Mouse (Mus musculus): ENCODE data around the gene Tbce. TPM values are rescaled to one million over a fixed set of nuclear protein-coding genes. Genes with fewer than 3 reads are reported as not detected.
A peak's percentile ranks its signal among the peaks of the same experiment; 100 is the strongest.

The Tbce gene
- total RNA-seq (2021) = 10 to 100 TPM; 12.9 to 15.1 TPM
- long read RNA-seq, experiment 1, transcript Tbce-201 (17 exons, 1,844 nt) = major isoform, 6 of 10 reads
- long read RNA-seq, experiment 1, partial matches to known transcripts = 1 of 10 reads
- long read RNA-seq, experiment 1, other reads (novel, unspliced or antisense) = 1 of 10 reads
- long read RNA-seq, experiment 2, transcript Tbce-201 (17 exons, 1,844 nt) = major isoform, 10 of 13 reads
- long read RNA-seq, experiment 2, partial matches to known transcripts = 1 of 13 reads
- long read RNA-seq, experiment 2, other reads (novel, unspliced or antisense) = 2 of 13 reads

DNA sequence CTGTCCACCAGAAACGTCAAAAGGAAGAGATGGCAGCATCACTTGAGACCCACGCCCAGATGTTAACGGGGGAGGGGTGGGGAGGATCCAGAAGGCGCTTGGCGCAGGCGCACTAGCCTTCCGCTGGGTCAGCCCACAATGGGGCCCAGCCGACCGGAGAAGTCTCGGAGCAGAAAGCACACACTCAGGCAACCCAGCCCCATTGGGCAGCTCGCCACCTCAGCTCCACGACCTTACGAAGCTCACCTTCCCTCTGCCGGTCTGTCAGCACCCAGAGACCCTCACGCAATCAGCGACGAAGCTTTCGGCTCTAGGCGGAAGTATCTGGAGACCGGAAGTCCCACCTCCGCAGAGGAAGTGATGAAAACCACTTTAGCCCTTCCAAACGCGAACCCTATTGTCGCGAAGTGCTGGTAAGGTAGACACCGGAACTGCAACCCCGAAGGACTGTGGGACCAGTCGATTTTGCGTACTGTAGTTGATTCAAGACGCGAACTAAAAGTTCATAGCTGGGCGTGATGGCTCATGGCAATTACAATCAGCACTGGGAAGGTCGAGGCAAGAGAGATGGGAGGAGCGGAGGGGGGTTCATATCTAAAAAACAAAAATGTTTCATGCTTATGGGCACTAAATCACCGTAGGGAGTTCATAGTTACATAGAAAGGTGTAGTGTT is at the start of gene Tbce:
Gene Tbce, minus strand, starts transcription at position 347 of the 674 bp plus-strand sequence.
- DNase-seq = peak; percentile 85 to 91
- intact Hi-C loops (cut with DNase I) = no loop called here

DNA sequence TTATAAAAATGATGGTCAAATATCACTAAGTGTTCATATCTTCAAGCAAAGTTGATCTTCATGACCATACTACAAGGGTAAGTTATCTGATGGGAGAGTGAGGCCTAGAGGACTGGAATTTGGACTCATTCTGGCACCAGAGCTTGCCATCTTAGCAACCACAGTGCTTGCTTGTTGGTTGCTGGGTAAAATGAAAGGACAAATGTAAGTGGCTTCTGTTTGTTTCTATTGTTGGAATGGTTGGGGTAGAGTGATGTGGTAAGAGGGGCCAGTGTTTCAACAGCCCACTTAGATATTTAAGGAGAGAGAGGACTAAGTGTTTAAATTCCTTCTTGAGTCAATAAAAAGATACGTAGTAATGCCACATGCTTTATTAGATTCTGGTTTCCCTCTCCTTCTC is 49.2 kb upstream of the Tbce start:
- no peak for DNase-seq
- intact Hi-C loops (cut with DNase I) = no loop called here

DNA sequence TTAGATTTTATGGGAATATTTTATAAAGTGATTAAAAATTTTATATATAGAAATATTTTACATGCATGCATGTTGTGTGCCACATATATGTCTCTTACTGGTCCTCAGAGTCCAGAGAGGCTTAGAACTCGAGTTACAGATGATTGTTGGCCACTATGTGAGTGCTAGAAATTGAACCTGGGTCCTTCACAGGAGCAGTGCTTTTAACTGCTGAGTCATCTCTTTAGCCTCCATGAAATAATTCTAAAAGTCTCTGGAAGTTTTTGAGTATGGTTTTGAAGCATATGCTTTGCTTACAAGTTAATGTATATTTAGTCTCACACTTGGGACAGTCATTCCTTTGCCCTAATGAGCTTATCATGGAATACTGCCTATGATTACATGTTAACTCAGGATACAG is 35.9 kb upstream of the Tbce start:
- DNase-seq = no peak
- intact Hi-C loops (cut with DNase I) = no loop called here

DNA sequence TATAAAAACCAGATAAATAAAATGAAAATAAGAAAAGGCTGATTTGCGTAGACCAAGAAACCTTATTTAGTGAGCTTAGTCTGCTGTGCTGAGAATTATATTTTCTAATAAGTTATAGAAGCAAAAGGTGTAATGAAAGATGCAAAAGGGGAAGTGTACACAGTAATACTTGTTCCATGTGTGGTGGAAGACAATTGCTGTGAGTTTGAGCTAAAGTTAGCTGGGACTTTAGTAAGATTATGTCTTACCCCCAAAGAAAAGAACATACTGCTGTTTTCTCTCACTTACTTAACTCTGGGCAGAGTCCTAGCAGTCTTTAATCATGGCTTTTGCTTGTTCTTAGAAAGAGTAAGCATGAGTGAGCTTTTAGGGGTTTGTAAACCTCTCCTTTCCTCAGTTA is 34.9 kb upstream of the Tbce start:
- DNase-seq = no peak
- intact Hi-C loops (cut with DNase I) = no loop called here

DNA sequence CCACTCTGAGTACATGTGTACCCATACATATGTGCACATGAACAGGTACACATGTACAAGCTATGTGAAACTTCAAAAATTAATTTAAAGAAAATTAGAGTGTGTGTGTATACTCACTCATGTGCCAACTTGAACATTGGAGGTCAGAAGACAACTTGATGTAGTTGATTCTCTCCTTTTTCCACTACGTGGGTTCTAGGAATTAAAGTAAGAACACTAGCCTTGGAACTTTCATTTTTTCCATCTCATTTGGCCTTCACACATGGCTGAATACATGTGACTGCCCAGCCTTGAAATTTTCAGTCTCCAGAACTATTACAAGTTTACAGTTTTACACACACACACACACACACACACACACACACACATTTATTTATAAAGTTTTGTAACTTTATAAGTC is 29.9 kb upstream of the Tbce start:
- no peak for DNase-seq
- intact Hi-C loops (cut with DNase I) = loop anchor here (10.0 kb wide), 1 partner anchor 184 kb away; no protein-coding TSS in a partner anchor

DNA sequence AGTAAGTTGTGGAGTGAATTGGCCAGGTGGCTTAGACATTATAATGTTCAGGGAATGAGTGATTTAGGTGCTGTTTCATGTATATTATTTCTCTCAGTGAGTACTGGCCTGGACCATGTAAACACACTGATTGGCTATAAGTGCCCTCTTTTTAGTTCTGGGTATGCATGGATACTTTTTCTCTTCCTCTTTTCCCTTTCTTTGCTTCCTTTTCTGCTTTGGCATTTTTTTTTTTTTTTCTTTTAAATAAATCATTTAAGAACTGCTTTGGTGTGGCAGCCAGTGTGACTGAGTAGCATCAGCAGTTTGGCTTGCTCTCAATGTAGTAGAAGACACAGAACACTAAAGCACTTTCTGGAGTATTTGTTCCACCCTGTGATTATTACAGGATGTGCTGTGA is 28.6 kb upstream of the Tbce start:
- DNase-seq = no peak
- intact Hi-C loops (cut with DNase I) = loop anchor here (10.0 kb wide), 1 partner anchor 183 kb away; no protein-coding TSS in a partner anchor

DNA sequence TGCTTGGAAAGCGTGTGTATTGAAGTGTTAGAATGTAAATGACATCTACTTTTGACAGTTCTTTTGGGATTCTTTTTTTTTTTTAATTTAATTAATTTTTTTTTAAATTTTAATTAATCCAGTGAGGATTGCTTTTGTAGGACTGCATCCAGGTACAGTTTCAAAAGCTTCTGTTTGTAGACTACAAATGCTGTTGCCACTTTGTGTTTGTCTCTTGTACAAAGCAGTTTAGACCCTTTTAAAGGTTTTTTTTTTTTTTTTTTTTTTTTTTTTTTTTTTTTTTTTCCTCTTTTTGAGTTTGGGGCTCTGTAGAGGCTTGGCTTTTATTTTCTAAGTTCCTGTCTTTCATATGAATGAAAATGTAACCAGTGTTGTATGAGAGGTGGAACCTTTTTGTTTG is 26.3 kb upstream of the Tbce start:
- intact Hi-C loops (cut with DNase I) = loop anchor here (10.0 kb wide), 1 partner anchor 181 kb away; no protein-coding TSS in a partner anchor
- no peak for DNase-seq

DNA sequence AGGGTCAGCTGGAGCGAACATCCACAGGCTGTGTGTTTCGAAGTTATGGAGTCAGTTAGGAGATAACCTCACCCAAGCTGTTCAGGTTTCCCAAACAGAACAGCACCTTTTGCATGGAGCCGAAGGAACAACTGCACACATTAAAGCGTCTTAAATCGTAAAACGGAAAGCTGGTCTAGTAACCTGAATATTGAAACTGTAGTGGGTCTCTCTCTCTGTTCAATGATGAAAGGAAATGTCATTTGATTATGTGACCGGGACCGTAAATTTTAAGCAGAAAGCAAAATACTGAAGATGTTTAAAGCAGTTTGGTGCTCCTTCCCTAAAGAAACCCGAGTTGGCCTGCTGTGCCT is 25.6 kb upstream of the Tbce start:
- DNase-seq = no peak
- intact Hi-C loops (cut with DNase I) = loop anchor here (10.0 kb wide), 1 partner anchor 180 kb away; no protein-coding TSS in a partner anchor

DNA sequence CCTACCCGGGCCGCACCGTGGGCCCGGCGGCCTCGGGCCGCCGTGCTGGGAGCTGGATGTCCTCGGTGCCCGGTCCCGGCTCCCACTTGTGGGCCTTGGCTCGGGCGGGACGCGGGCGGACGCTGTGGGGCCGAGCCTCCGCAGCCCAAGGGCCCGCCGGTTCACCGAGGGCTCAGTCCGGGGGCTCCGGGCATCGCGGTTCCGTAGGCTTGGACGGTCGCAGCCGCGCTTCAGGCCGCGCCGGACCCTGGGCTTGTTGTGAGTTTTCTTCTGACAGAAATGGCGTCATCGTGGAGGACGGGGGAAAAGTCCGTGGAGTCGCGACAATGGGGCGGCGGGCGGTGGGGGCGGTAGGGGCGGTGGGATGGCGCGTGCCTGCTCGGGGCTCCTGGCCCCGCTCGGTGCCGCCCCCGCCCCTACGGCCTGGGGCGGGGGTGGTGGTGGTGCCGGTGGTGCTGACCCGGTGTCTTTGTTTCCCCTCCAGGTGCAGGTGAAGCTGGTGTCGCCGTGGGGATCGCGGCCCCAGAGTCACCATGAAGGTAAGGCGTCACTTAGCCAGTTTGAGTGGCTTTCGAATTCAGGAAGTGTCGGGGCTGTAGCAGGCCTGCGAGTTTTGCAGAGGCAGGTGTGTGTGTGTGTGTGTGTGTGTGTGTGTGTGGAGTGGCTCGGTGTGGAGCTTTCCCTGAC is 25.0 kb upstream of the Tbce start:
- intact Hi-C loops (cut with DNase I) = loop anchor here (5.0 to 10.0 kb wide), 3 partner anchors 103 to 180 kb away; partner anchors contain the start of gene B3galnt2
- DNase-seq = peak; percentile 6 to 21

DNA sequence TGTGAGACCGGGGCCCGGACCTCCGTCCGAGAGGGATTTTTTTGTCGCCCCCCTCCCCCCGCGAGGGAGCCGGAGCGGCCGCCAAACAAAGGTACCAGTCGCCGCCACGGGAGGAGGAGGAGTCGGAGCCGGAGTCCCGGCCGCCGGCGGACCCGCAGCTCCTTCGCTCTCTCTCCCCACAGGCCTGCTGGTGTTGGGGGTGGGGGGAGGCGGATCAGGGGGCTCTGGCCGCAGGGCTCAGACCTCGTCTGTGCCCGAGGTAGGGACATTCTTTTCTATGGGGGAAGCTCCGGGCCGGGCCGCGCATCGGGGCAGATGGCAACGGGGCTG is 24.5 kb upstream of the Tbce start:
- DNase-seq = no peak
- intact Hi-C loops (cut with DNase I) = loop anchor here (5.0 to 10.0 kb wide), 3 partner anchors 103 to 179 kb away; partner anchors contain the start of gene B3galnt2

DNA sequence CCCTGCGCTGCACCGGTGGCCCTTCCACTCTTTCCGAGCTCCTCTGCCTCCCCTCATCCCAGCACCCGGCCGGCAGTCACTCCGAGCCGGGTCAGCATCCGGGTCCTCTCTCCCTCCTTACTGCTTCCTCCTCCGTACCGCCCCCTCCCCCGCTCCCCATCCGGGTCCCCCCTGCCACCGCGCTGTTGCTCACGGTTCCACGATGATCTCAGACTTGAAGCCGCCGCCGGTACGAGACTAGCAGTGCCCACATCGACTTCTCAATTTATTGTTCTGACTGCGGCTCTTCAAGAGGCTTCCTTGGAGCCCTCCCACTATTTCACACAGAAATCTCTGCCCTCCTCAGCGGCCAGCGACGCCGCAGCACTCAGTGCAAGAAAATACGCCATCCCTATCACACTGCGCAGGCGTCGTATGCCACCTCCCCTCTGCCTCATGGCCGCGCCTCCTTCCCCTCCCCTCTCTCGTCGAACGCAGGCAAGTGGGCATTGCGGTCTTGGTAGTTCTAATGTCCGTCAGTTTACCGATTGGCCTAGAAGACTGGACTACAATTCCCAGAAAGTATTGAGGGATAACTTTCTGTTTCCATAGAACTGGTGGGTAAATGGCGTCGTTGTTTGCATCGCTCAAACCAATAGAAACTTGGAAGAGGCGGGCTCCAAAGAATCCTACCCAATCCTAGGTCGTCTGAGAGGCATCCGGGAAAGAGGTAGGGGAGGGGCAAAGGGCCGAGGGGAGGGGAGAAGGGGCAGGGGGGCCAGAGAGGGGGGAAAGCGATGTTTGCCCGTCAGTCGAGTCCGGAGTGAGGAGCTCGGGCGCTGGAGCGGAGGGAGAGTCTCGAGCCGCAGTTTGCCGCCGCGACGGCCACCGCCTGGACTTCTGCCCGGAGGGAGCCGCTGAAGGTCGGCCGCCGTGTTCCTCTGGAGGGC is 23.8 kb upstream of the Tbce start, which contains the start of the genes Arid4b and Ggps1:
Gene Arid4b, plus strand, starts transcription at position 220 of the 929 bp plus-strand sequence.
Gene Ggps1, minus strand, starts transcription at position 476 of the 929 bp plus-strand sequence.
- intact Hi-C loops (cut with DNase I) = loop anchor here (5.0 to 10.0 kb wide), 3 partner anchors 104 to 178 kb away; partner anchors contain the start of gene B3galnt2
- peak; percentile 91 to 94 for DNase-seq

DNA sequence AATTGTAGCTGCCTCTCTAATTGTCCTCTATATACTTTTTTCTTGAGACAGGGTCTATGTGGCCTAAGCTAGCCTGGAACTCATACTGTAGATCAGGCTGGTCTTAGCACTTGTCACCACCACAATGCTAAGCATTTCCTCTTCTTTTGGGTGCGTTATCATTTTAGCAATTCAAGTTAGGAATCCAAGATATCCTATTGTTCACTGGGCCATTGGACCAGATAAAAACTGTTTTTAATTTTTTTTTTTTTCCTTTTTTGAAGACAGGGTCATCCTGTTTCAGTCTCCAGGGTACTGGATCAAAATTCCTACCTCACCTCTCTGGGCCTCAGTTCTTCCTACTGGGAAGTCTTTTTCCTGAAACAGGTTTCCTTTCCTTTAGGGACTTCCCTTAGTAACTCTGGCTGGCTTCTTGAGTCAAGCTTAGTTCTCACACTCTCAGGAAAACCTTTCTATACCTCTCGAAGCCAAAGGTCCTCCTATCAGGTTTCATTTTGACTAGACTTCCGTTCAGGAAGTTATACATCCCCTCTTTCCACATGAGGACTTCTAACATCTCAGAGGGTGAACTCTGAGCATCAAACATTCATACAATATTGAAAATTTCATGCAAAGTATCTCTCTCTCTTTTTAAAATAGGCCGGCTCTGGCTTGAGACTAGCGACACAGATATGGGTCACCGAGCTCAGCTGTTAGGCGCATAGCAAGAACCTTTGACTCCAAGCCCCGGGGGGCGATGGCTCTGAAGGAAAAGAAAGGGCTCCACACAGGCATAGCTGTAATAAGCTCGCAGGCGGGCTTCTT is 23.0 kb upstream of the Tbce start:
- no peak for DNase-seq
- intact Hi-C loops (cut with DNase I) = loop anchor here (5.0 to 10.0 kb wide), 3 partner anchors 105 to 178 kb away; partner anchors contain the start of gene B3galnt2

DNA sequence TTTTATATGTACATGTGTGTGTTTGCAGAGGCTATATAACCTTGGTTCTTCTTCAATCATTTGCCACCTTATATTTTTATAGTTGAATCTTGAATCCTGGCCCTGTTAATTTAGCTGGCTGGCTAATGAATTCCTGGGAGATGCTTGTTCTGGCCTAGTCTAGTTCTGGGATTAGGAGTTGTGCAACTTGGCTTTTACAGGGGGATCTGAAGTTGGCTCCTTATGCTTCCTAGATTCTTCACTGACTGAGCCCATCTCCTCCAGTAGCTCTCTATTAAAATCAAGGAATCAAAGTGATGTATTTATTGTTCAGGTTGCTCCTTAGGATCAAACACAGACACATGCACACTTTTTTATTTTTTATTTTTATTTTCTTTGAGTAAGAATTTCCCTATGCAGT is 20.1 kb upstream of the Tbce start:
- no peak for DNase-seq
- intact Hi-C loops (cut with DNase I) = no loop called here

DNA sequence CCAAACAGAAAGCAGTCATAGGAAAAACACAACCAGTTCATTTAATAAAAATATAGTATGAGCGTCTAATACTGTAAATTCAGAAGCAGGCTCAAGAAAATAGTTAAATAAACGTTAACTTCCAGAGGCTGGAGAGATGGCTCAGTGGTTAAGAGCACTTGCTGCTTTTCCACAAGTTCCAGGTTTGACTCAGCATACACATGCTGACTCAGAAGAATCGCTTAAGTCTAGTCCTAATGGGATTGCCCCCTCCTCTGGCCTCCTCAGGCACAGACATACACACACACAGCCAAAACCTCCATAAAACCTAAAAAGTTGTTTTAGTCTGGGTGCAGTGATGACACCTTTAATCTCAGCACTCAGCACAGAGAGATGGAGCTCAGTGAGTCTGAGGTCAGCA is 17.4 kb upstream of the Tbce start:
- DNase-seq = no peak
- intact Hi-C loops (cut with DNase I) = no loop called here

DNA sequence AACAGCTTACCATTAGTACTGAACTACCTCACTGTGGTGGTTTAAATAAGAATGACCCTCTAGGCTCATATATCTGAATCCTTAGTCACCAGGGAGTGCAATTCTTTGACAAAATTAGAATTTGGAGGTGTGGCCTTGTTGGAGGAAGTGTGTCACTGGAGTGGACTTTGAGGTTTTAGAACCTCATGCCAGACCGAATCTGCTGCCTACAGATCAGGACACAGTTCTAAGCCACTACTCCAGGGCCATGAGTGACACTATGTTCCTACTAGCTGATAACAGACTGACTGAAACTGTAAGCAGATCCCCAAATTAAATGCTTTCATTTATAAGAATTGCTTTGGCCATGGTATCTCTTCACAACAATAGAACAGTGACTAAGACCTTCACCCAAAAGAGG is 10.4 kb upstream of the Tbce start:
- intact Hi-C loops (cut with DNase I) = no loop called here
- DNase-seq = no peak

DNA sequence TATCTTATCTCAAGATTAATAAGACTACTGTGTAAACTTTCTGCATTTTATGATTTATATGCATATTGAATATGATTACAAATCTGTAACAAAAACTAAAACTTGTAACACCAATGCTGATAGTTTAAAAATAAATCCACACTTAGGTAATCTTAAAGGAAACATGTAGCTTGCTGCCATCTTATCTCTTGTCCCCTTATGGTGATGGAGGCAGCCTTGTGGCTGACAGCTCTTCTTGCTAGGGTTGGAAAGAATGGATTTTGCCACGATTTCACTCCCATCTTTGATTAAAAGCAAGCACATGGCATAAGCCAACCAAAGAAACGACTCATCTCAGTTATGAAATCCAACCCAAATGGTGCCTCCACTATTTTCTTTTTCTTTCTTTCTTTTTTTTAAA is 5.1 kb upstream of the Tbce start:
- intact Hi-C loops (cut with DNase I) = no loop called here
- no peak for DNase-seq

DNA sequence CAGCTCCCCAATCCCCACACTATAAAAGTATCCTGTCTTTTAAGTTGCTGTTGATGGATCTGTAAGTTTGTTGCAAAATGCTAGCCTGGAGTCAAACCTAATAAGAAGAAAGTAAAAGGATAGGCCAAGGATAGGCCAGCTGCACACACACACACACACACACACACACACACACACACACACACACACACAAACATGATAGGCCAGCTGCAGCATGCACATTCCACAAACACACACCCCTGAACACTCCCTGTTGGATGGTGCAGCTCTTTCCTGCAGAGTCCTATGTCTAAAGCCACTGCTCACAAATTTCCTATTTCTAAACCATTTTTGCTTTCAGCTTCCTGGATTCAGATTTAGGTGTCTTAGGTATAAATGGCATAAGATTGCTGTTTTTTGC is 4.4 kb upstream of the Tbce start:
- DNase-seq = no peak
- intact Hi-C loops (cut with DNase I) = no loop called here

DNA sequence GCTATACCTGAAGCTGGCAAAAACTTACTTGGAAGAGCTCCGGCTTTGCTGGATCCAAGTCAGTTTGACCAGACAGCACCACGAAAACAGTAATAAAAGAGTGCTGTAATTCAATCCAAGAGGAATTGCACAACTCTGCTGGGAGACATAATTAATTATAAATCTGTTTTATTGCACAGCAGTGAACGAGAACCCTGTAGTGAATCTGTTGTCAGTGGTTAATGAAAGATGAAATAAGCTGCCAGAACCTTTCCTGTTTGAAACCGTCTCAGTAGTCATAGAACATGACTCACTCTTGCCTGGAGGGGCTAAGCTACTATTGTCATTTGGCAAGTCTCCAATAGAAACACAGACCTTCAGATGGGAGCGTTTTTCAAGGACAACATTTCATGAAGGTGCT is 748 bp upstream of the Tbce start:
- no peak for DNase-seq
- intact Hi-C loops (cut with DNase I) = no loop called here

DNA sequence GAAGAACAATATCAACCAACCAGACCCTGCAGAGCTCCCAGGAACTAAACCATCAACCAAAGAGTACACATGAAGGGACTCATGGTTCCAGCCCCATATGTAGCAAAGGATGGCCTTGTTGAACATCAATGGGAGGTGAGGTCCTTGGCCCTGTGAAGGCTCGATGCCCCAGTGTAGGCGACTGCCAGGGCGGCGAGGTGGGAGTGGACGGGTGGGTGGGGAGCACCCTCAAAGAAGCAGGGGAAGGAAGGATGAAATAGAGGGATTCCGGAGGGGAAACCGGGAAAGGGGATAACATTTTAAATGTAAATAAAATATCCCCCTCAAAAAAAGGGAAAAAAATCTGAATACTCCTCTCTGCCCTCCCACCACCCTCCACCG is 537 bp downstream of the Tbce start:
- no peak for DNase-seq
- intact Hi-C loops (cut with DNase I) = no loop called here

Data from gastrocnemius, postnatal 36 days (tissue).